Mouse (Mus musculus) brain, adult 2 months (tissue): ENCODE results near the gene Prm1.
"Not testable (repeated sequence)": the region's sequence is repeated elsewhere in the genome, so short reads cannot be mapped to it uniquely, and the experiment has no call there.

Experiments used
- DNase-seq: peaks from one replicate; pipeline ENCODE4 v3.0.0; 2011; ENCODE audit warnings: low read depth, low spot score

Gene Prm1

GRCm38 (mm10) chr16:10824536-10824935, 18.9 kb upstream of the Prm1 start:
- no peak for DNase-seq

- no peak for DNase-seq
Observed at GRCm38 (mm10) chr16:10821387-10821786, 15.7 kb upstream of the Prm1 start.

GRCm38 (mm10) chr16:10819966-10820365, 14.3 kb upstream of the Prm1 start:
- DNase-seq, result no peak

GRCm38 (mm10) chr16:10818579-10819135, 13.0 kb upstream of the Prm1 start:
- DNase-seq, result no peak

GRCm38 (mm10) chr16:10814864-10815263, 9.2 kb upstream of the Prm1 start:
- DNase-seq, result no peak

- no peak for DNase-seq
Observed at GRCm38 (mm10) chr16:10813726-10814125, 8.1 kb upstream of the Prm1 start.

GRCm38 (mm10) chr16:10812865-10813371, 7.3 kb upstream of the Prm1 start, which contains the start of gene Gm11172:
Gene Gm11172 (plus strand): TSS chr16:10812915.
- DNase-seq, result no peak

GRCm38 (mm10) chr16:10810376-10810775, 4.7 kb upstream of the Prm1 start:
- DNase-seq, result peak; percentile 24

- DNase-seq, result not testable (repeated sequence)
Observed at GRCm38 (mm10) chr16:10802420-10802819, 3.2 kb downstream of the Prm1 start.

- DNase-seq, result no peak
Observed at GRCm38 (mm10) chr16:10796034-10796433, 9.6 kb downstream of the Prm1 start, which contains the start of gene Prm2. Gene Prm2 (minus strand): TSS chr16:10796134.

- no peak for DNase-seq
Observed at GRCm38 (mm10) chr16:10790702-10791101, 14.9 kb downstream of the Prm1 start, which contains the start of gene Prm3. Gene Prm3 (minus strand): TSS chr16:10790914.

- no peak for DNase-seq
Observed at GRCm38 (mm10) chr16:10788866-10789265, 16.8 kb downstream of the Prm1 start.

- DNase-seq, result no peak
Observed at GRCm38 (mm10) chr16:10788271-10788670, 17.4 kb downstream of the Prm1 start, which contains the start of gene Tnp2. Gene Tnp2 (minus strand): TSS chr16:10788660.

- DNase-seq, result no peak
Observed at GRCm38 (mm10) chr16:10787548-10788058, 18.0 kb downstream of the Prm1 start.

GRCm38 (mm10) chr16:10786782-10787547, 18.7 kb downstream of the Prm1 start:
- no peak for DNase-seq

GRCm38 (mm10) chr16:10786288-10786687, 19.4 kb downstream of the Prm1 start:
- DNase-seq, result peak; percentile 96

- peak; percentile 93 for DNase-seq
Observed at GRCm38 (mm10) chr16:10785371-10786231, 20.0 kb downstream of the Prm1 start, which contains the start of gene Socs1. Gene Socs1 (minus strand): TSS chr16:10785536.

- DNase-seq, result peak; percentile 79
Observed at GRCm38 (mm10) chr16:10784793-10785370, 20.8 kb downstream of the Prm1 start.

GRCm38 (mm10) chr16:10783883-10784792, 21.5 kb downstream of the Prm1 start:
- peak; percentile 46 for DNase-seq

GRCm38 (mm10) chr16:10783451-10783850, 22.2 kb downstream of the Prm1 start:
- no peak for DNase-seq
